Mouse (Mus musculus): ENCODE results near the gene Esm1. TPM values are rescaled to one million over a fixed set of nuclear protein-coding genes. Genes with fewer than 3 reads are reported as not detected.
"Not testable (repeated sequence)": the region's sequence is repeated elsewhere in the genome, so short reads cannot be mapped to it uniquely, and the experiment has no call there.

Gene Esm1
- total RNA-seq, 1 experiment from 2014 or later, result 7.3 TPM

DNA sequence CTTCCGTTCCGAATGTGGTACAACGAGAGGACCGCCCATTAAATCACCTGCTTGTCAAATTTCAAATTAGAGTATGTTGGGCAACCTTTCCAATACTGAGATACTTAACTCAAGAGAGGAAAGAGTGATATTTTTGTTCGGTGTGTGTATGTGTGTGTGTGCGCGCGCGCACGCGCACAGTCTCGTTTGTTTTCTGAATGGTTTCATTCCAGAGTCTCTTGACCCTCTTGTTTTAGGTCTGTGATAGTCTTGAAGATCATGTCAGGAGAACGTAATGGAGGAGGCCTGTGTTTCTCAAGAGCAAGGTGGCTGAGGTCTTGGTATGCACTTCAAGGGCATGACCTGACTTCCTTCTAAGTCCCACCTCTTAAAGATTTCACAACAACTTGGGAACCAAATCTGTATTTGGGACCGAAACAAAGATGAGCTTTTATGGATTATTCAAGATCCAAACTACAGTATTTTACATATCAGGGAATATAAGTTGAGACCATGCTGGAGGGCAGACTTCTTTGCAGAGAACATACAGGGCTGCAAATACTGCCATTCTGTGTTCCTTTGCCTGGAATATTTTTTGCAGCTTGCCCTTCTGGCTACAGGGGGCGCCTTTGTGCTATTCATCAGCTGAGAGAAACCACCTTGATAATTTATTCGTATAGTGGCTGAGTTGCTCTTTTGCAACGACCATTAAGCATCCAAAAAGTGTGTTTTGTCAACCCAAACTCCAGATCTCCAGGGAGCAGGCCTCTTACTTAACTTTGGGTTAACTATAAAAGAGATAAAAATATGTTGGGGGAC, 18.4 kb downstream of the Esm1 start:
- DNase-seq, result no peak

DNA sequence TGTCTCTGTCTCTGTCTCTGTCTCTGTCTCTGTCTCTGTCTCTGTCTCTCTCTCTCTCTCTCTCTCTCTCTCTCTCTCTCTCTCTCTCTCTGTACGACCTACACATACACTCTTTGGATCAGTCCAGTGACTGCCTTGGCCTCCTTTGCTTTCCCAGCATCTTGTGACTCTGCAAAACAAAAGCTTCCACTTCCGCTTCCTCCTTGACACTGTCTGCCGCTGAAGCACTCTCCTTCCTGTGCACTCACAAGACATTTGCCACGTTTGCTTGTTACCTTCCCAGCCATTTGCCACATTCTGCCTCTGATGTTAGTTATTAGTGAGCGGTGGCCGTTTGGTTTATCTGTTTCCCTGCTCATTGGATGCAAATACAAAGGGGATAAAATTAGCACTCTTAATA, 32.7 kb downstream of the Esm1 start:
- no peak for DNase-seq

DNA sequence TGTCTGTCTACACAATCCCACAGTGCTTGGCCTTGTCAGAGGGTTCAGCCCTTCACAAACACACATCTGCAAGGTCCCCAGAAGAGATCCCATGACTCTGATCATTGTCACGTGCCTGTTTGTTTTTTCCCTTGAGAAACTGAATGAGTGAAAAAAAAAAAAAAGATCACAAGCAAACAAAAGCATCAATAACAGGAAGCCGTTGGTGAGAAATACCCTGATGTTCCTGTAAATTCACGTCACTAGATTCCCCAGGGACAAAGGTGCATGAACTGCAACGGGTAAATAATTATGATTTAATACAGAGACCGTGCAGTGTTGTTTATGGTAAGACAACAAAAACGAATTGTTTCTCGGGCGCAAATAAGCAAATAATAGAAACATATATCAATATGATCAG, 35.6 kb downstream of the Esm1 start:
- DNase-seq, result no peak

DNA sequence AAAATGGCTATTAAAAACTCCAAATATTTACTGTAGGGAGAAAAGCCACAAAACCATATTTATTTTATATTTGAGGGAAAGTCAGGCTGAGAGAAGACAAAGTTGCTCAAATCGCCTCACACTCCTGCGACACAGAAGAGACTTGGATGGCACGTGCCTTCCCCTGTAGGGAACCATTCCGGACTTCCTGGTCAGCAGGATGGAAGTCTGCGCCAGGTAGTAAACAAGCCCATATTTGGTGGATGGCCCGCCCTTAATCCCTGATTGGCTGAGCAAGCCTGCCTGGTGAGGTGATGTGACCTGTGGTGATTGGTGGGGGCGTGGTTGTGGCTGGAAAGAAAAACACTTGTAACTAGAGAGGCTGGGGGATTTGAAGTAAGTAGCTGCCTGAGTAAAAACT, 43.1 kb downstream of the Esm1 start:
- not testable (repeated sequence) for DNase-seq

DNA sequence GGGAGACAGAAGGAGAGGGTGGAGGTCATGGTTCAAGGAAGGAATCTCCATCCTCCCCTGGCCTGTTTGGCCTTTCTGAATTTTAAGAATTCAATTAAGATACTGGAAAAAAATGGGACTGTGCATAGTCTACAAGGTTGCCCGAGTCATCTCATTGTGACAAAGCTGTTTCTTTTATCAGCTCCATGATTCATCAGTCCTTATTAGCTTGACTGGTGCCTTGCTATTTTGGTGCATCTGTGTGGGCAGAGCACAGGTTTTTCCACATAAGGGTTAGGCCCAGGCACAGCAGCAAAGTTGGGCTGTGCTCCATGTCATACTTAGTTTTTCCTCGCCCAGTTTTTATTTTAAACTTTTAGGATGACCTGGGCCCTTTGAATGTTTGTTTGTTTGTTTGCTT, 47.3 kb downstream of the Esm1 start:
- DNase-seq, result no peak

DNA sequence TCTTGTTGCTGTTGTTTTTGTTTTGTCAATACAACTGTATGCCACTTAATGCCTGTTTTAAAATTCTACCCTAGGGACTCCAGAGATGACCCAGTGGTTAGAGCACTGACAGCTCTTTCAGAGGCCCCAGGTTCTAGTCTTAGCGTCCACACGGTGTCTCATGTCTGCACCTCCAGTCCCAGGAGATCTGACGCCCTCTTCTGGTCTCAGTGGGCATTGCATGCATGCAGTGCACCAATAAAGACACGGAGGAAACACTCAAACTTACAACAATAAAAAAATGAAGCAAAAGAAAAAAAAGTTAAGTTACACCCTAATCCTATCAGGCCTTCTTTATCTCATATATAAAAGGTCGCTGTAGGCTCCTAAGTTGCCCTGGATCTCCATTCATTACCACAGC, 47.7 kb downstream of the Esm1 start:
- DNase-seq, result peak; percentile 29

GRCm38 (mm10) chr13:113259237-113259636, 49.8 kb downstream of the Esm1 start:
- no peak for DNase-seq

- no peak for DNase-seq
Measured at GRCm38 (mm10) chr13:113262822-113263221, 53.4 kb downstream of the Esm1 start.

GRCm38 (mm10) chr13:113265257-113265656, 55.8 kb downstream of the Esm1 start:
- DNase-seq, result peak; percentile 65

GRCm38 (mm10) chr13:113266495-113266951, 57.1 kb downstream of the Esm1 start:
- DNase-seq, result peak; percentile 82

GRCm38 (mm10) chr13:113267204-113267603, 57.7 kb downstream of the Esm1 start:
- DNase-seq, result no peak

Other genes with a start within 250 kb of the Esm1 start
- 0.71 and 1.6 TPM in 2 replicates for gene Ccno, start 221.9 kb upstream of the Esm1 start, total RNA-seq (2021)
- not detected in 2 replicates for gene Mcidas, start 215.8 kb upstream of the Esm1 start, total RNA-seq (2021)
- not detected in 2 replicates for gene Cdc20b, start 174.5 kb upstream of the Esm1 start, total RNA-seq (2021)
- gene Gpx8, start 163.2 kb upstream of the Esm1 start, total RNA-seq (2021), result 76.6 and 82.5 TPM in 2 replicates
- 0.67 and 1.2 TPM in 2 replicates for gene Gzma, start 108.7 kb upstream of the Esm1 start, total RNA-seq (2021)
- gene Gzmk, start 16.2 kb downstream of the Esm1 start, total RNA-seq (2021), result not detected in 2 replicates
- gene BC067074, start 83.5 kb downstream of the Esm1 start, total RNA-seq (2021), result 1.4 and 1.6 TPM in 2 replicates